Mouse (Mus musculus) lung, embryonic 16.5 days (tissue): Measurements from ENCODE around the gene Inf2. TPM values are rescaled to one million over a fixed set of nuclear protein-coding genes. Genes with fewer than 3 reads are reported as not detected.

Source experiments
- ATAC-seq: fragments of 200-750 bp; cut with Nextera tagmentation; 2 replicates; pipeline ENCODE4 v1.8.0; 2017; ENCODE audit warnings: low read depth, mild to moderate bottlenecking, moderate library complexity
- H3K27ac ChIP-seq: fragments of 300-500 bp; sonication (generic); 2 replicates; pipeline ENCODE4 v1.5.1; 2014; ENCODE audit warnings: mild to moderate bottlenecking, control low read depth, low read length
- H3K27me3 ChIP-seq: fragments of 300-500 bp; sonication (generic); 2 replicates; pipeline ENCODE4 v1.6.1; 2014; ENCODE audit warnings: low read depth, low read length, mixed read lengths; ENCODE audit not compliant: control insufficient read depth, insufficient read depth
- H3K36me3 ChIP-seq: fragments of 300-500 bp; sonication (generic); 2 replicates; pipeline ENCODE4 v1.6.1; 2014; ENCODE audit warnings: low read length; ENCODE audit not compliant: control insufficient read depth, insufficient read depth
- H3K4me1 ChIP-seq: fragments of 300-500 bp; sonication (generic); replicated peaks from 2 replicates; pipeline ENCODE4 v1.6.1; 2014; ENCODE audit warnings: low read length, mixed read lengths; ENCODE audit not compliant: control insufficient read depth, insufficient read depth
- H3K4me2 ChIP-seq: fragments of 300-500 bp; sonication (generic); 2 replicates; pipeline ENCODE4 v1.6.1; 2014; ENCODE audit warnings: low read depth, low read length, control low read depth
- H3K4me3 ChIP-seq: fragments of 300-500 bp; sonication (generic); 2 replicates; pipeline ENCODE4 v1.5.1; 2014; ENCODE audit warnings: mild to moderate bottlenecking, low read length, control low read depth
- H3K9ac ChIP-seq: fragments of 300-500 bp; sonication (generic); 2 replicates; pipeline ENCODE4 v1.6.1; 2014; ENCODE audit warnings: low read length, control low read depth
- H3K9me3 ChIP-seq: fragments of 300-500 bp; sonication (generic); 2 replicates; pipeline ENCODE4 v1.6.1; 2016; ENCODE audit warnings: low read length; ENCODE audit not compliant: control insufficient read depth
- WGBS: fragments of 180-500 bp; shearing (Covaris S2); extraction: QIAGEN DNeasy Blood & Tissue Kit; methylation state at CpG from one replicate; pipeline ENCODE4 v1.1.7; 2014; 5-methylcytosine and 5-hydroxymethylcytosine counted together
- polyA plus RNA-seq: library from polyadenylated mRNA; unstranded; fragments of >200 nt; fragmentation: Nextera tagmentation; extraction: Ambion mirVana; gene quantifications from 2 replicates; pipeline ENCODE4 v1.2.1, GENCODE M21; 2015

Inf2 gene
- polyA plus RNA-seq, 1 experiment from 2014 or later: 3.5 TPM

DNA sequence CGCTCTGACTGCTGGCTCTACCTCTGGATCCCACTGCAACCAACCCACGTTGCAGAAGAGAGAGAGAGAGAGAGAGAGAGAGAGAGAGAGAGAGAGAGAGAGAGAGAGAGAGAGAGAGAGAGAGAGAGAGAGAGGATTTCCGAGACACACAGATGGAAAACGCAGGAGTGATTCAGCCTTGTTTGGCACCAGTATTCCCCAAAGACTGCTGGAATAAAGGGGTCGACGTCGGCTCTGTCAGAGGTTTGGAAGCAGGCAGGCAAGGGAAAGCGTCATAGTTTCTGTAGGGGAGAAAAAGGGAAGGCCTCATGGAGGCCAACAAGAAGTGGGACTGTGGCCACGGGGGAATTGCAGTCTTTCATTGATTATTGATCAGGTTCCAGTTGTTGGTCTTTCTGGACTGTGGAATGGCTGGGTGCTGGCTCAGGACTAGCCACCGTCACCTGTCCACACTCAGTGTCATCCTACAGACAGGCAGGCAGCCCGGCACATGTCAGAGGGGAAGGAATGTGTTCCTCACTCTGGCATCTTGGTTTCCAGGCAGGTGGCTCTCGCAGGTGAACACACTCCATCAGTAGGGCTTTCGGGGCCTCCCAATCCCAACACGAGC lies 8.4 kb downstream of the Inf2 start:
- 76% methylated on average over 14 of the region's 14 CpGs for WGBS
- ATAC-seq: no peak
- Histone ChIP-seq H3K4me1 (peaks cover 43% of the 10 kb centered on the region), H3K4me3 (no peak overlapping the region), H3K36me3 (no peaks in the 10 kb centered on the region), H3K9ac (no peak overlapping the region), H3K4me2 (no peak overlapping the region), H3K9me3 (no peaks in the 10 kb centered on the region), H3K27me3 (no peaks in the 10 kb centered on the region), H3K27ac (no peak overlapping the region)

DNA sequence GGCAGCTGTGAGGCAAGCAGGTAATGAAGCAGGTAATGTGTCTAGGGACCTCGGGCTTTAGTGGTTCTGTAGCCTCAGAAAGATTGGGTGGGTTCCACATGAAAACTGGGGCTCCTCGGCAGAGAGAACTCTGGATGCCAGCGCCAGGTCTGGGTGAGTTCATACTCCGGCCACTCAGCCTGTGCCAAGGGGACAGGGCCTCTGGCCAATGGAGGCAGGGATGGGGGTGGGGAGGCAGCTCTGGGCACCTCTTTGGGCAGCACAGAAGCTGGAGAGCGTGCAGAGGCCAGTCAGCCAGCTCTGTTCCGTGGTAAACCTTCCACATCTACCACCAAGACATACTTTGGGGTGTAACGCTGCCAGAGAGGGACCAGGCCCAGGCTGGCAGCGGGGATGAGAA lies 9.0 kb downstream of the Inf2 start:
- peaks cover 39% of the 10 kb centered on the region for H3K4me1 ChIP-seq
- no peak overlapping the region for H3K4me2 ChIP-seq
- H3K36me3 ChIP-seq: no peaks in the 10 kb centered on the region
- no peak for ATAC-seq
- 89% methylated on average over 8 of the region's 8 CpGs for WGBS
- H3K27ac ChIP-seq: no peak overlapping the region
- H3K9me3 ChIP-seq: no peaks in the 10 kb centered on the region
- no peaks in the 10 kb centered on the region for H3K27me3 ChIP-seq
- no peak overlapping the region for H3K4me3 ChIP-seq
- no peak overlapping the region for H3K9ac ChIP-seq

DNA sequence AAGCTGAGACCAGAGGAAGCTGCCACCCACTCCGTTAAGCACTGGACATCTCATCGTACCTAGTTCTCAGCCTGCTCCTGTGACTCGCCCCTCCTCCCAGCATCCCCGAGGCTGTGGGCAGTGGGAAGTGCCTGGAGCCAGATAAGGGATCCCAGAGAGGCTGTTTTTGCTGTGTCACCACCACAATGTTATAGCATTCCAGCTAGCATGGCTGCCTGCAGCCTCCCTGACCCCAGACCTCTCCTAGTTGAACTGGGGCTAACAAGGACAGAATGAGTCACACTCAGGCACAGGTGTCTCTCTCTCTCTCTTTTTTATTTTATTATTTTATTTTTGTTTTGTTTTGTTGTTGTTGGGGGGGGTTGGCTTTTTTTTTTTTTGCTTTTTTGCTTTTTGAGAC lies 10.6 kb downstream of the Inf2 start:
- H3K9me3 ChIP-seq: no peaks in the 10 kb centered on the region
- 9% methylated on average over 4 of the region's 4 CpGs for WGBS
- H3K4me3 ChIP-seq: no peak overlapping the region
- no peaks in the 10 kb centered on the region; the same call in 1 of the 2 replicates for H3K36me3 ChIP-seq
- H3K9ac ChIP-seq: no peak overlapping the region
- H3K27ac ChIP-seq: no peak overlapping the region
- H3K27me3 ChIP-seq: no peaks in the 10 kb centered on the region
- H3K4me1 ChIP-seq: peaks cover 24% of the 10 kb centered on the region
- ATAC-seq: no peak
- no peak overlapping the region for H3K4me2 ChIP-seq

DNA sequence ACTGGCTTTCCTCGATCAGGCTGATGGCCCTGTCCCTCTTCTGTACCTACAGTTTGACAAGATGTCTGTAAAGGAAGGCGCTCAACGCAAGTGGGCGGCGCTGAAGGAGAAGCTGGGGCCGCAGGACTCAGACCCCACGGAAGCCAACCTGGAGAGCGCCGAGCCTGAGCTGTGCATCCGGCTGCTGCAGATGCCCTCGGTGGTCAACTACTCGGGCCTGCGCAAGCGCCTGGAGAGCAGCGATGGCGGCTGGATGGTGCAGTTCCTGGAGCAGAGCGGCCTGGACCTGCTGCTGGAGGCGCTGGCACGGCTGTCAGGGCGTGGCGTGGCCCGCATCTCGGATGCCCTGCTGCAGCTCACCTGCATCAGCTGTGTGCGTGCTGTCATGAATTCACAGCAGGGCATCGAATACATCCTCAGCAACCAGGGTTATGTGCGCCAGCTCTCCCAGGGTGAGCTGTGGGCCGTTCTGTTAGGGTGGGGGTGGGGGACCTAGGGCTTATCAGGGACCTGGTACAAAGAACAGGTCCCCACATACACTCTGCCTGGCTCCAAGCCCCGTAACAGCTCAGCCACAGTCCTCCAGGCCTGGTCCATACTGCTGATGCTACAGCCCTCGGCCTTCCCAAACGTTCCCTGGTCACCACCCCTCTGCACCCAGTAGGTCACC lies 11.5 kb downstream of the Inf2 start:
- Histone ChIP-seq H3K27me3 (no peaks in the 10 kb centered on the region), H3K36me3 (no peaks in the 10 kb centered on the region; the same call in 1 of the 2 replicates), H3K9ac (no peak overlapping the region), H3K9me3 (no peaks in the 10 kb centered on the region), H3K4me2 (no peak overlapping the region), H3K4me1 (peaks cover 15% of the 10 kb centered on the region), H3K4me3 (no peak overlapping the region), H3K27ac (no peak overlapping the region)
- ATAC-seq: no peak
- WGBS: 81% methylated on average over 30 of the region's 30 CpGs

DNA sequence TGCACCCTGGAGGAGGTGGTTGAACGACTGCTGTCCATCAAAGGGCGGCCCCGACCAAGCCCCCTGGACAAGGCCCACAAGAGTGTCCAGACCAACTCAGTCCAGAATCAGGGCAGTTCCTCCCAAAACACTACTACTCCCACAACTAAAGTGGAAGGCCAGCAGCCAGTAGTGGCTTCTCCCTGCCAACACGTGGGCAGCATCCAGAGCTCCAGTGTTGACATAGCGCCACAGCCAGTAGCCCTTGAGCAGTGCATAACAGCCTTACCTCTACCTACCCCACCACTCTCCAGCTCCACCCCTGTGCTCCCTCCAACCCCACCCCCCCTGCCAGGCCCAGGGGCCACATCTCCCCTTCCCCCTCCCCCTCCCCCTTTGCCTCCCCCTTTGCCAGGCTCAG lies 15.4 kb downstream of the Inf2 start:
- Histone ChIP-seq H3K4me2 (no peak overlapping the region), H3K27ac (no peak overlapping the region), H3K9me3 (no peaks in the 10 kb centered on the region), H3K4me1 (no peaks in the 10 kb centered on the region; the same call in 1 of the 2 replicates), H3K36me3 (no peaks in the 10 kb centered on the region; the same call in 1 of the 2 replicates), H3K9ac (no peak overlapping the region), H3K4me3 (no peak overlapping the region), H3K27me3 (no peaks in the 10 kb centered on the region)
- WGBS: 73% methylated on average over 5 of the region's 5 CpGs
- no peak for ATAC-seq

DNA sequence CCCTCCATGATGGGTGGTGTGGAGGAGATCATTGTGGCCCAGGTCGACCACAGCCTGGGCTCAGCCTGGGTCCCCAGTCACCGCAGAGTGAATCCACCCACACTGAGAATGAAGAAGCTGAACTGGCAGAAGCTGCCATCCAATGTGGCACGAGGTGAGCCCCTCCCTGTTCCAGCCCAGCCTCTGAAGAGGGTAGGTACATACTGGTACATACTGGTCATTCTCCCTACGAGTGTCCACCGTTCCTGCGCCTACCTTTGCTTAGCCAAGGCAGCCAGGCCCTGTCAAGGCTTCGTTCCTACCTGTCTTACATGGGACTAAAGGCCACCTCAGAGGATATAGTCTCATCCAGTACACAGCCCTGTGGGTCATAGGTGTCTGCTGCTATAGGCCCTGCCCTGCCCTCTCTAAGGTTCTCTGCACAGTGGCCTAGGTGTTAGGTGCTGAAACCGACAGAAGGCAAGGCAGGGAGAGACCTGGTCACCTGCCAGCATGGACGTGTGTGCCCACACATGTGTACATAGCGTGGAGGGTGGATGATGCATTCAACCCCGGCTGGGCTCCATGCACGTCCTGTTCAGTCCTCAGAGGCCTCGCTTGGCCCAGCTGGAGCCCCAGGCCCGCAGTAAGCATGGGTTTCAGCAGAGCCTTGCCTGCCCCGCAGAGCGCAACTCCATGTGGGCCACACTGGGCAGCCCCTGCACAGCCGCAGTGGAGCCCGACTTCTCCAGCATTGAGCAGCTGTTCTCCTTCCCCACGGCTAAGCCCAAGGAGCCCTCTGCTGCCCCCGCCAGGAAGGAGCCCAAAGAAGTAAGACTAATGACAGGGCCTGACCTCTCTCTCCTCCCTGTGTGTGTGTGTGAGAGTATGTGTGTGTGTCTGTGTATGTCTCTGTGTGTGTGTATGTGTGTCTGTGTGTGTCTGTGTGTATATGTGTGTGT lies 16.4 kb downstream of the Inf2 start:
- peak; percentile 70 for ATAC-seq
- no peak overlapping the region for H3K27ac ChIP-seq
- H3K9me3 ChIP-seq: no peaks in the 10 kb centered on the region
- H3K4me3 ChIP-seq: no peak overlapping the region
- H3K4me2 ChIP-seq: no peak overlapping the region
- H3K27me3 ChIP-seq: no peaks in the 10 kb centered on the region
- 57% methylated on average over 20 of the region's 20 CpGs for WGBS
- no peaks in the 10 kb centered on the region; the same call in 1 of the 2 replicates for H3K36me3 ChIP-seq
- no peaks in the 10 kb centered on the region for H3K4me1 ChIP-seq
- H3K9ac ChIP-seq: no peak overlapping the region

DNA sequence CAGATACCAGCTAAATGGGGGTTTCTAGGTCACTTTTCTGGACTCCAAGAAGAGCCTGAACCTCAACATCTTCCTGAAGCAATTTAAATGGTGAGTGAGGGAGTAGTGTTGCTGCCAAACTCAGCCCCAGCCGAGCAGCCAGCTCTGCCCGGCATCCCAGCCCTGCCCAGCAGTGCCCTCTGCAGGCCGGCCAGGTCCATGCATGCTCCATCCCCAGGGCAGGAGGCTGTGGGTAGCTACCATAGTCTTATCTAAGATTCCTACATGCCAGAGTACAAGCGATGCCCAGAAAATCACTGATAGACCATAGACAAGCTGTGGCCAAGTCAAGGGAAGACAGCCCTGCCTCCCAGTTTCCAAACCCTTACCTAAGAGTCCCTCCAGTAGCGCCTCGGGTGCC lies 17.2 kb downstream of the Inf2 start:
- ATAC-seq: peak; percentile 76; the same call in 1 of the 2 replicates
- Histone ChIP-seq H3K4me3 (no peak overlapping the region), H3K27ac (no peak overlapping the region), H3K4me2 (no peak overlapping the region), H3K27me3 (no peaks in the 10 kb centered on the region), H3K36me3 (no peaks in the 10 kb centered on the region; the same call in 1 of the 2 replicates), H3K4me1 (no peaks in the 10 kb centered on the region), H3K9me3 (no peaks in the 10 kb centered on the region), H3K9ac (no peak overlapping the region)
- WGBS: 44% methylated on average over 6 of the region's 6 CpGs

DNA sequence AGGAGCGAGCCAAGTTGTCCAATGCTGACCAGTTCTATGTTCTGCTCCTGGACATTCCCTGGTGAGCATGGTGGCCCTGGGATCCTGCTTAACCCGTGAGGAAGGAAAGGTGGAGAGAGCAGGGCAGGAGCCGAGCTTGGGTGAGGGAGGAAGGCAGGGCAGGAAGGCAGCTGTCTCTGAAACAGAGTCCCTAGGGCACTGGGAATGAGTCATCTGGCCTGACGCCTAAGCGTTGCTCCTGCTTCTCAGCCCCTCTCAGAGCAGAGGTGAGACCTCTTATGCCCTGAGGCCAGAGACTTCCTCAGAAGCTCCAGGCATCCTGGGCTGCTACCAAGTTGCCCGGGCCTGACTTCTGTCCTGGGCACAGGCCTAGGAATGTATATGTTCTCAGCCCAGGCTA lies 18.4 kb downstream of the Inf2 start:
- WGBS: 77% methylated on average over 6 of the region's 6 CpGs
- Histone ChIP-seq H3K27me3 (no peaks in the 10 kb centered on the region), H3K36me3 (no peaks in the 10 kb centered on the region; the same call in 1 of the 2 replicates)

DNA sequence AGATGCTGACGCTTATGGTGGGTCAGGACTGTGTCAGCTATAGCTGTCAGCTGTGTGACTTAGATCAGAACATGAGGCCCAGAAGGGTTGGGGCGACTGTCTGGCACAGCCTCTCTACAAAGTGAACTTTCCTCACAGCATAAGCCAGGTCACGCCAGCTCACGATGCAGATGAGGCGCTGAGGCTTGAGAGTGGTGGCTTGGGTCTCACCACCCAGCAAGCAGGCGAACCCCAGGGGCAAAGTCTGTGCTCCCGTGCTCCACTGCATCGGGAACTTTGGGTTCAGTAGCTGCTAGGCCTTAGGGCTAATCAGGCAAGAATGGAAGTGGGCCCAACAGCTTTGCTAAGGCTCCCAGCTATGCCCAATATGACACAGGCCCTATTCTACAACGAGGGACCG lies 20.4 kb downstream of the Inf2 start:
- no peak for ATAC-seq
- Histone ChIP-seq H3K4me2 (no peak overlapping the region), H3K36me3 (no peaks in the 10 kb centered on the region; the same call in 1 of the 2 replicates), H3K4me3 (no peak overlapping the region), H3K4me1 (no peaks in the 10 kb centered on the region), H3K27me3 (no peaks in the 10 kb centered on the region), H3K9ac (no peak overlapping the region), H3K27ac (no peak overlapping the region), H3K9me3 (no peaks in the 10 kb centered on the region)
- 88% methylated on average over 10 of the region's 10 CpGs for WGBS

More for the DNA sequence above, 18.4 kb downstream of the Inf2 start:
- Histone ChIP-seq H3K9ac (no peak overlapping the region), H3K27ac (no peak overlapping the region), H3K9me3 (no peaks in the 10 kb centered on the region), H3K4me1 (no peaks in the 10 kb centered on the region), H3K4me3 (no peak overlapping the region), H3K4me2 (no peak overlapping the region)
- no peak for ATAC-seq
